Mouse (Mus musculus) midbrain, embryonic 13.5 days (tissue): ENCODE measurements around the gene Snx18. TPM values are rescaled to one million over a fixed set of nuclear protein-coding genes. Genes with fewer than 3 reads are reported as not detected.

Experiments used
- ATAC-seq: fragments of 200-750 bp; cut with Nextera tagmentation; 2 replicates; pipeline ENCODE4 v1.8.0; 2017; ENCODE audit warnings: mild to moderate bottlenecking, moderate TSS enrichment, moderate library complexity
- H3K27ac ChIP-seq: fragments of 300-500 bp; sonication (generic); 2 replicates; pipeline ENCODE4 v1.5.1; 2015; ENCODE audit warnings: inconsistent platforms, mild to moderate bottlenecking, moderate library complexity
- H3K27me3 ChIP-seq: fragments of 300-500 bp; sonication (generic); 2 replicates; pipeline ENCODE4 v1.6.1; 2015; ENCODE audit warnings: mild to moderate bottlenecking, inconsistent platforms
- H3K36me3 ChIP-seq: fragments of 300-500 bp; sonication (generic); 2 replicates; pipeline ENCODE4 v1.6.1; 2015; ENCODE audit warnings: mild to moderate bottlenecking, inconsistent platforms
- H3K4me1 ChIP-seq: fragments of 300-500 bp; sonication (generic); replicated peaks from 2 replicates; pipeline ENCODE4 v1.6.1; 2015; ENCODE audit warnings: inconsistent platforms
- H3K4me2 ChIP-seq: fragments of 300-500 bp; sonication (generic); replicated peaks from 2 replicates; pipeline ENCODE4 v1.6.1; 2015; ENCODE audit warnings: moderate library complexity, mild to moderate bottlenecking, inconsistent platforms
- H3K4me3 ChIP-seq: fragments of 300-500 bp; sonication (generic); replicated peaks from 2 replicates; pipeline ENCODE4 v1.5.1; 2015; ENCODE audit warnings: mild to moderate bottlenecking, inconsistent platforms
- H3K9ac ChIP-seq: fragments of 300-500 bp; sonication (generic); replicated peaks from 2 replicates; pipeline ENCODE4 v1.6.1; 2015; ENCODE audit warnings: mild to moderate bottlenecking, inconsistent platforms
- H3K9me3 ChIP-seq: fragments of 300-500 bp; sonication (generic); 2 replicates; pipeline ENCODE4 v1.6.1; 2016; ENCODE audit warnings: mild to moderate bottlenecking, inconsistent platforms
- WGBS: fragments of 180-500 bp; shearing (Covaris S2); methylation state at CpG from one replicate; pipeline ENCODE4 v1.1.7; 2015; 5-methylcytosine and 5-hydroxymethylcytosine counted together
- polyA plus RNA-seq: library from polyadenylated mRNA; unstranded; fragments of >200 nt; fragmentation: Nextera tagmentation; extraction: Ambion mirVana; gene quantifications from 2 replicates; pipeline ENCODE4 v1.2.1, GENCODE M21; 2015

Gene Snx18
- polyA plus RNA-seq, 1 experiment from 2014 or later = 8.6 TPM

- no peak overlapping the region for H3K9ac ChIP-seq
- WGBS = 90% methylated on average over 17 of the region's 17 CpGs
- H3K4me2 ChIP-seq = no peak overlapping the region
- no peaks in the 10 kb centered on the region for H3K27me3 ChIP-seq
- H3K4me3 ChIP-seq = no peak overlapping the region
- H3K27ac ChIP-seq = no peak overlapping the region
- ATAC-seq = no peak
- H3K9me3 ChIP-seq = no peaks in the 10 kb centered on the region
- peaks cover 5% of the 10 kb centered on the region; the same call in 1 of the 2 replicates for H3K36me3 ChIP-seq
- peaks cover 21% of the 10 kb centered on the region for H3K4me1 ChIP-seq
These were observed 15.5 kb downstream of the Snx18 start for GRCm38 (mm10) chr13:113602882-113603342.

DNA sequence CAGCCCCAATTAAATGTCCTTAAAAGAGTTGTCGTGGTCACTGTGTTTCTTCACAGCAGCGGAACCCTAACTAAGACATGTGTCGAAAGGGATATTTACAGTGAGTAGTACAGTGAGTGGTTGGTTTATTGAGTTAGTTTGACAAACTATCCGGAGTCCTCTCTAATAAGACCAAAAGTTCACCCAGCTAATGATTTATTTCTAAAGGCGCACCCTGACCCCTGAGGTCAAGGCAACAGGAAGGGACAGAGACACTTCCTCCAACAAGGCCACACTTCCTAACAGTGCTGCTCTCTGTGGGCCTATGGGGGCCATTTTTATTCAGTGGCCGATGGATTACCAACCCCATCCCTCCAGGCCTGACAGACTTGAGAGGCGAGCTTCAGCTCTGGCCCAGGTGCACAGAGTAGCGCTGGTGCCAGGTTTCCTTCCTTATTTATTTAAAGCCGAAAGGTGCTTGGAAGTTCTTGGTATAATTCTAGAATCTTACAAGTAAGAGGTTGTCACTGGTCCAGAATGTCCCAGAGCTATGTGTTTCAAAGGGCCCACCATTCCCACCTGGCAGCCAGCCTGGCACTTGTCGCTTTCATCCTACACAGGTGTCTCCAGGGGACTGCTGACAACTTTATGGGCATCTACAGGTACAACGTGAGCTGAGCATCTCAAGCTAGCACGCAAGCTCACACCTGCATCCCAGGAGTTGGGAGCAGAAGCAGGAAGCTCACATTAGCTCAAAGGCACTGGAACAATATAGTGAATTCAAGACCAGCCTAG, 16.3 kb downstream of the Snx18 start:
- Histone ChIP-seq H3K4me2 (no peak overlapping the region), H3K36me3 (peaks cover 5% of the 10 kb centered on the region; the same call in 1 of the 2 replicates), H3K27ac (no peak overlapping the region), H3K27me3 (no peaks in the 10 kb centered on the region), H3K9ac (no peak overlapping the region), H3K4me1 (peaks cover 25% of the 10 kb centered on the region; the same call in 1 of the 2 replicates), H3K9me3 (no peaks in the 10 kb centered on the region), H3K4me3 (no peak overlapping the region)
- 97% methylated on average over 12 of the region's 12 CpGs for WGBS
- no peak for ATAC-seq

- no peak overlapping the region for H3K27ac ChIP-seq
- H3K9ac ChIP-seq = no peak overlapping the region
- no peak overlapping the region for H3K4me3 ChIP-seq
- 93% methylated on average over 18 of the region's 18 CpGs for WGBS
- no peaks in the 10 kb centered on the region for H3K27me3 ChIP-seq
- no peaks in the 10 kb centered on the region for H3K9me3 ChIP-seq
- H3K36me3 ChIP-seq = peaks cover under 1% of the 10 kb centered on the region; the same call in 1 of the 2 replicates
- H3K4me2 ChIP-seq = no peak overlapping the region
- peaks cover 31% of the 10 kb centered on the region for H3K4me1 ChIP-seq
- ATAC-seq = no peak
These were observed 17.6 kb downstream of the Snx18 start for GRCm38 (mm10) chr13:113600531-113601463.

DNA sequence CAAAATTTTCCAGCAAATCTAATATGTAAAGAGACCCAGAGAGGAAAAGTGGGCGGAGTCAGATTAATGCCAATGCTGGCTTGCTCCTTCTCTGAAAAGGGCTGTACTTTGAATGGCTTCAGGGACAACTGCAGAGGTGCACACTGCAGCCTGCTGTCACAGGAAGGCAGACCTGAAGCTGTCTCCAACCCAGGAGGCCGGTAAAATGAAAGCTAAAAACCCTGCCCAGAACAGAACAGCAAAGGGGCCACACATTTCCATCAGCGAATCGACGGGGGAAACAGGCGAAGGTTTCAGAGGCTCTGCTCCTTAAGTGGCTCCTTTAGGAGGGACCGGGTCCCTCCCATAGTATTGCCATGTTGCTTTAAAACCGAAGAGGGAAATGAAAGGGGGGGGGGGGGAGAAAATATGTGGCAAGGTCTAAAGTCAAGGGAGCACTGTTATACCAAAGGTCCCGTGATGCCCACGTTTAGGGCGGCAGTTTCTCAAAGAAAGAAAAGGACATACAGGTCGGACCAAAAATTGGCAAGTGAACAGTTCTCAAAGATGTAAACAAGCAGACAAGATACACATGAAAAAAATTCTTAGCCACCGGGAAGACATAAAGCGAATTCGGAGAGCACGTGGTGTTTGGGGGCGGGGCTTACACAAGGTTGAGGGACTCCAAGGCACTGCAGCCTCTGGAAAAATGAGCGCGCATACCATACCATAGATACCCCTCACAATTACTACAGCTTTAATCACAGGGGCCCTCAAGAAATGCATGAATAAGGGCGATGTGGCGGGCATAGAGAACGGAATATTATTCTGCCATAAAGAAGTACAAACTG, 18.4 kb downstream of the Snx18 start:
- H3K27me3 ChIP-seq = no peaks in the 10 kb centered on the region
- peaks cover 35% of the 10 kb centered on the region for H3K4me1 ChIP-seq
- no peak overlapping the region for H3K9ac ChIP-seq
- no peaks in the 10 kb centered on the region; the same call in 1 of the 2 replicates for H3K36me3 ChIP-seq
- H3K4me2 ChIP-seq = no peak overlapping the region
- 90% methylated on average over 22 of the region's 22 CpGs for WGBS
- no peak overlapping the region for H3K4me3 ChIP-seq
- no peaks in the 10 kb centered on the region for H3K9me3 ChIP-seq
- H3K27ac ChIP-seq = no peak overlapping the region
- no peak for ATAC-seq

GRCm38 (mm10) chr13:113597616-113598015, 20.7 kb downstream of the Snx18 start:
- peaks cover 10% of the 10 kb centered on the region for H3K36me3 ChIP-seq
- no peak overlapping the region for H3K27ac ChIP-seq
- H3K9me3 ChIP-seq = no peaks in the 10 kb centered on the region
- no peak overlapping the region for H3K4me2 ChIP-seq
- ATAC-seq = no peak
- 96% methylated on average over 10 of the region's 10 CpGs for WGBS
- no peaks in the 10 kb centered on the region for H3K27me3 ChIP-seq
- no peak overlapping the region for H3K9ac ChIP-seq
- no peak overlapping the region for H3K4me3 ChIP-seq
- H3K4me1 ChIP-seq = peaks cover 25% of the 10 kb centered on the region

- Histone ChIP-seq H3K4me1 (peaks cover 25% of the 10 kb centered on the region), H3K27ac (no peak overlapping the region), H3K9ac (no peak overlapping the region), H3K4me3 (no peak overlapping the region), H3K36me3 (peaks cover 10% of the 10 kb centered on the region), H3K4me2 (no peak overlapping the region), H3K9me3 (no peaks in the 10 kb centered on the region), H3K27me3 (no peaks in the 10 kb centered on the region)
- 85% methylated on average over 13 of the region's 13 CpGs for WGBS
- ATAC-seq = 0 out of 2 replicates have a peak, but pooled peaks have one; percentile 31
These were observed 21.4 kb downstream of the Snx18 start for GRCm38 (mm10) chr13:113596821-113597541.

- H3K27me3 ChIP-seq = no peaks in the 10 kb centered on the region
- whole genome bisulfite sequencing = 80% methylated on average over 8 of the region's 8 CpGs
- H3K4me2 ChIP-seq = no peak overlapping the region
- H3K4me1 ChIP-seq = peaks cover 25% of the 10 kb centered on the region
- no peak overlapping the region for H3K27ac ChIP-seq
- H3K36me3 ChIP-seq = peaks cover 18% of the 10 kb centered on the region
- H3K9me3 ChIP-seq = no peaks in the 10 kb centered on the region
- H3K9ac ChIP-seq = no peak overlapping the region
- ATAC-seq = no peak
- no peak overlapping the region for H3K4me3 ChIP-seq
These were observed 22.4 kb downstream of the Snx18 start for GRCm38 (mm10) chr13:113595987-113596386.

DNA sequence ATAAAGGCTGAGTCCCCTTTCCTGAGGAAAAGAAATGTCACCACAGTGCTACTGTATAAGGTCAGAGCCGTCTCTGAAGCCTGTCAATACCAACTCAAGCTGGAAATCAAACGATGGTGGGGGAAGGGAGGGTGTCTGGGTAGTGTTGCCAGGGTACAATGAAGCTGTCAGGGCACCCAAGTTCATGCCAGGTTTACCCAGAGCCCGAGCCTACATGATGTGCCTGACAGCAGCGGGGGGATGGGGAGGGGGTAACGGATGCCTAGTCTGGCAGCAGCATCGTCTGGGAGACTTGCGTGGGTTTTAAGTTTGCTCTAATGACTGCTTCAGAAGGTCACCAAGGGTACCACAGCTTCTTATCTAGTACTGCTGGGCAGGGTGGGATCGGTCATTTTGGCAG, 23.1 kb downstream of the Snx18 start:
- peak; percentile 25 for ATAC-seq
- Histone ChIP-seq H3K4me3 (no peak overlapping the region), H3K9ac (no peak overlapping the region), H3K4me1 (peaks cover 25% of the 10 kb centered on the region), H3K27me3 (no peaks in the 10 kb centered on the region), H3K9me3 (no peaks in the 10 kb centered on the region), H3K27ac (no peak overlapping the region), H3K4me2 (no peak overlapping the region), H3K36me3 (peaks cover 26% of the 10 kb centered on the region)
- 69% methylated on average over 8 of the region's 8 CpGs for WGBS

DNA sequence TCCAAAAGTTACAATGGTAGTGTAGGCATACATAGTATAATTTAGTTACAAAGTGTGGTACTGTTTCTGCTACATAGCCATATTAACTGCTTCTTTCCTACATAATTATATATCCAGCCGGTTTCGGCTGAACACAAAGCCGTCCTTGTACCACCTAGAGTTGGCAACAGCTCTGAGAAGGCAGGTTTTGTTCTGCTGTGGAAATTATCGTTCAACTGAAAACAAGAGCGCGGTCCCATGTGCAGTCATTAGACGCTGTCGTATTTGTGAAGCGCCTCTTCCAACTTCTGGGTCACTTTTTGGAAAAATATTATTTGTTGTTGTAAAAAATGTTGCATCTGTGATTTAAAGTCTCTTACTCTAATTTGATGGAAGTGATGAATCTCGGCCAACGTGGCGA, 24.0 kb downstream of the Snx18 start:
- no peak overlapping the region for H3K4me2 ChIP-seq
- WGBS = 92% methylated on average over 12 of the region's 12 CpGs
- ATAC-seq = no peak
- no peak overlapping the region for H3K9ac ChIP-seq
- H3K36me3 ChIP-seq = peaks cover 28% of the 10 kb centered on the region
- H3K27ac ChIP-seq = no peak overlapping the region
- peaks cover 25% of the 10 kb centered on the region for H3K4me1 ChIP-seq
- H3K9me3 ChIP-seq = no peaks in the 10 kb centered on the region
- no peak overlapping the region for H3K4me3 ChIP-seq
- H3K27me3 ChIP-seq = no peaks in the 10 kb centered on the region

GRCm38 (mm10) chr13:113593711-113594110, 24.7 kb downstream of the Snx18 start:
- no peaks in the 10 kb centered on the region for H3K9me3 ChIP-seq
- H3K9ac ChIP-seq = no peak overlapping the region
- H3K27me3 ChIP-seq = no peaks in the 10 kb centered on the region
- ATAC-seq = no peak
- H3K4me3 ChIP-seq = no peak overlapping the region
- no peak overlapping the region for H3K27ac ChIP-seq
- peaks cover 25% of the 10 kb centered on the region for H3K4me1 ChIP-seq
- no peak overlapping the region for H3K4me2 ChIP-seq
- peaks cover 28% of the 10 kb centered on the region for H3K36me3 ChIP-seq
- WGBS = 89% methylated on average over 17 of the region's 17 CpGs

- Histone ChIP-seq H3K36me3 (peaks cover 28% of the 10 kb centered on the region), H3K4me2 (no peak overlapping the region), H3K4me1 (peaks cover 27% of the 10 kb centered on the region), H3K27me3 (no peaks in the 10 kb centered on the region), H3K27ac (no peak overlapping the region), H3K9me3 (no peaks in the 10 kb centered on the region), H3K4me3 (no peak overlapping the region), H3K9ac (no peak overlapping the region)
- WGBS = 94% methylated on average over 13 of the region's 13 CpGs
- ATAC-seq = no peak
These were observed 25.6 kb downstream of the Snx18 start for GRCm38 (mm10) chr13:113592703-113593200.
